Mouse (Mus musculus): ENCODE data around the gene 2610528A11Rik. TPM values are rescaled to one million over a fixed set of nuclear protein-coding genes. Genes with fewer than 3 reads are reported as not detected.

The 2610528A11Rik gene
- polyA plus RNA-seq, 1 experiment = not detected

- no peak for TF ChIP-seq CTCF (IDR thresholded peaks at IDR 0.05; ENCODE audit: low read depth, low read length)
- no peak for TF ChIP-seq EP300 (IDR thresholded peaks at IDR 0.05; ENCODE audit: insufficient read depth, low read depth, low read length)
- TF ChIP-seq POLR2A (IDR thresholded peaks at IDR 0.05; ENCODE audit: insufficient read depth, low read length) = no peak
- Histone ChIP-seq H3K9me3 (replicated peaks; ENCODE audit: control insufficient read depth, insufficient read depth, low read length, poor library complexity, severe bottlenecking) (peaks cover 6% of the 10 kb centered on the region; the same call in 1 of the 2 replicates), H3K4me1 (ENCODE audit: control insufficient read depth, insufficient read depth, low read length) (no peaks in the 10 kb centered on the region), H3K27ac (ENCODE audit: insufficient read depth, low read length) (no peak overlapping the region), H3K36me3 (ENCODE audit: control insufficient read depth, insufficient read depth, low read length, poor library complexity, severe bottlenecking) (no peaks in the 10 kb centered on the region), H3K27me3 (ENCODE audit: control insufficient read depth, insufficient read depth, low read length, poor library complexity, severe bottlenecking) (no peaks in the 10 kb centered on the region), H3K9ac (ENCODE audit: low read depth, poor library complexity, severe bottlenecking) (no peak overlapping the region), H3K4me3 (ENCODE audit: low read depth, low read length) (no peak overlapping the region)
These were observed 2.5 kb downstream of the 2610528A11Rik start for GRCm38 (mm10) chr14:37111371-37111770.

GRCm38 (mm10) chr14:37110456-37110855 is 3.4 kb downstream of the 2610528A11Rik start:
- no peaks in the 10 kb centered on the region for H3K36me3 ChIP-seq (ENCODE audit: control insufficient read depth, insufficient read depth, low read length, poor library complexity, severe bottlenecking)
- no peak overlapping the region for H3K27ac ChIP-seq (ENCODE audit: insufficient read depth, low read length)
- peaks cover 6% of the 10 kb centered on the region; the same call in 1 of the 2 replicates for H3K9me3 ChIP-seq (replicated peaks; ENCODE audit: control insufficient read depth, insufficient read depth, low read length, poor library complexity, severe bottlenecking)
- no peak overlapping the region for H3K9ac ChIP-seq (ENCODE audit: low read depth, poor library complexity, severe bottlenecking)
- no peak overlapping the region for H3K4me3 ChIP-seq (ENCODE audit: low read depth, low read length)
- no peaks in the 10 kb centered on the region for H3K27me3 ChIP-seq (ENCODE audit: control insufficient read depth, insufficient read depth, low read length, poor library complexity, severe bottlenecking)
- no peaks in the 10 kb centered on the region for H3K4me1 ChIP-seq (ENCODE audit: control insufficient read depth, insufficient read depth, low read length)
- TF ChIP-seq EP300 (IDR thresholded peaks at IDR 0.05; ENCODE audit: insufficient read depth, low read depth, low read length) (no peak), CTCF (IDR thresholded peaks at IDR 0.05; ENCODE audit: low read depth, low read length) (no peak), POLR2A (IDR thresholded peaks at IDR 0.05; ENCODE audit: insufficient read depth, low read length) (no peak)

DNA sequence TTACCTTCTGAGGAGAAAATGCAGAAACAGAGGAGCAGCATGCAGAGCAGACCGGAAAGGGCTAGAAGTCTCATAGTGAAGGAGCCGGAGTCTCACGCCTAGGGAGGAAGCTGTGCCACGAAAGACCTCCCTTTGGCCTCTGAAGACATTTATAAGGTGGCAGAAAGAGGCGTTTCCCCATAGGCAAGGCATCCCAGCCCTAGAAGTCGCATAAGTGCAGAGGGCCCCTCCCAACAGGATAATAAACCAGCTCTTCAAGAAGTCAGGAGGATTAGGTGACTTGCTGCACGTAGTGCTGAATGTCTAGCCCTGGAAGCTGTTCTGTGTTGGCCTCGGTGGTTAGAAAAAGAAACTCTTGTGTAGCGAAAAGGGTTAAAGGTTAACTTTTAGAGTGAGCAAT is 3.8 kb downstream of the 2610528A11Rik start:
- Histone ChIP-seq H3K9me3 (replicated peaks; ENCODE audit: control insufficient read depth, insufficient read depth, low read length, poor library complexity, severe bottlenecking) (peaks cover 6% of the 10 kb centered on the region; the same call in 1 of the 2 replicates), H3K27ac (ENCODE audit: insufficient read depth, low read length) (no peak overlapping the region), H3K4me3 (ENCODE audit: low read depth, low read length) (no peak overlapping the region), H3K27me3 (ENCODE audit: control insufficient read depth, insufficient read depth, low read length, poor library complexity, severe bottlenecking) (no peaks in the 10 kb centered on the region), H3K4me1 (ENCODE audit: control insufficient read depth, insufficient read depth, low read length) (no peaks in the 10 kb centered on the region), H3K9ac (ENCODE audit: low read depth, poor library complexity, severe bottlenecking) (no peak overlapping the region), H3K36me3 (ENCODE audit: control insufficient read depth, insufficient read depth, low read length, poor library complexity, severe bottlenecking) (no peaks in the 10 kb centered on the region)
- TF ChIP-seq CTCF (IDR thresholded peaks at IDR 0.05; ENCODE audit: low read depth, low read length) (no peak), POLR2A (IDR thresholded peaks at IDR 0.05; ENCODE audit: insufficient read depth, low read length) (no peak), EP300 (IDR thresholded peaks at IDR 0.05; ENCODE audit: insufficient read depth, low read depth, low read length) (no peak)

DNA sequence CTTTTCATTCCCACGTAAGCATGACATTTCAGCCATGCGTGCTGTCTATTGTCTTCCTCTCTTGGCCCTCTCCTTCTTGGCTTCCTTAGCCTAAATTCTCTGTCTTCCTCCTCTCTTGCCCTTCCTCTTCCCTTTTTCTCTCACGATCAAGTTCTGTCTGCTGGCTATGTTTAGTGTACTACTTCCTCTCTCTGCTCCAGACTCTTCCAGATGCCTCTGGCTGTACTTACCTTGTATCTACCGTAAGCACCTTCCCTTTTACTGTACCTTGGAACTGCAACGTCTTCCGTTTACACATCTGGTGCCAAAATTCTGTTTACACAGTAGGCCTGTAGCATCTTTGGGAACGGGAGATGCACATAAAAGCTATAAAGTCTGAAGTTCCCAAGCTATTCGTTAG is 4.4 kb downstream of the 2610528A11Rik start:
- no peaks in the 10 kb centered on the region for H3K36me3 ChIP-seq (ENCODE audit: control insufficient read depth, insufficient read depth, low read length, poor library complexity, severe bottlenecking)
- no peaks in the 10 kb centered on the region for H3K4me1 ChIP-seq (ENCODE audit: control insufficient read depth, insufficient read depth, low read length)
- H3K9me3 ChIP-seq (replicated peaks; ENCODE audit: control insufficient read depth, insufficient read depth, low read length, poor library complexity, severe bottlenecking) = peaks cover 2% of the 10 kb centered on the region; the same call in 1 of the 2 replicates
- no peak for TF ChIP-seq POLR2A (IDR thresholded peaks at IDR 0.05; ENCODE audit: insufficient read depth, low read length)
- no peaks in the 10 kb centered on the region for H3K27me3 ChIP-seq (ENCODE audit: control insufficient read depth, insufficient read depth, low read length, poor library complexity, severe bottlenecking)
- H3K27ac ChIP-seq (ENCODE audit: insufficient read depth, low read length) = no peak overlapping the region
- no peak overlapping the region for H3K9ac ChIP-seq (ENCODE audit: low read depth, poor library complexity, severe bottlenecking)
- no peak overlapping the region for H3K4me3 ChIP-seq (ENCODE audit: low read depth, low read length)

DNA sequence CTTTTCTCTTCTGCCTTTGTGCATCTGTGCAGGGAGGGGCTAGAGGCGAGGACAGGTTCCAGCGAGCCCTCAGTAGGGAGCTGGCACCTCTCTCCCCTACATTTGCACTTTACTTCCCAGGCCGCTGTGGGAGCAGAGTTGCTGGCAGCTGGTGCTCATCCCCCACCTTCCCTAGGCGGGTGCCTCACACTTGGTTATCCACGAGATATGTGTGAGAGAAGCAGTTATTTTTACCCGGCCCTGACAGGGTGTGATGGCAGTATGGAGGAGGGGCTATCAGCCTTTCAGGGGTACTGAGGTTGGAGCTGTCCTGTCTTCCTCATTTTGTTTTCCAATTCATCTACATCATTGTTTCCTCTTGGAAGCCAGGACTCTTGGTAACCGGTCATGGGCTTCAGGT is 8.0 kb downstream of the 2610528A11Rik start:
- H3K4me3 ChIP-seq (ENCODE audit: low read depth, low read length) = no peak overlapping the region
- TF ChIP-seq POLR2A (IDR thresholded peaks at IDR 0.05; ENCODE audit: insufficient read depth, low read length) = no peak
- no peak for TF ChIP-seq CTCF (IDR thresholded peaks at IDR 0.05; ENCODE audit: low read depth, low read length)
- TF ChIP-seq EP300 (IDR thresholded peaks at IDR 0.05; ENCODE audit: insufficient read depth, low read depth, low read length) = no peak

DNA sequence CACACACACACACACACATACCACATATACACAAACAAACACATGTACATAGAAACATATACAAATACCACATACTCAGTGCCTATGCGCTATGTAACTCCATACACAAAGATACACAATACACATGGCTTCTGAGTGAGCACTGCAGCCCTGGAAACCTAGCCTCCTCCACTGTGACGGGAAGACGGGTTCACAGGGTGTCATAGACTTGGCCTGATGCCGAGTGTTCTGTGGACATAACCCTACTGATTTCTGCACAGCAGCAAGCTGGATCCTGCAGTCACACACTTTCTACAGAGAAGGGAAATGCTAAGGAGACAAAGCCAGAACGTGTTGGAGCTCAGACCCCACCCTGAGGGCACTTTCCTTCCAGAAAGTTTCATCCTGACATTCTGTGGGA is 9.1 kb downstream of the 2610528A11Rik start:
- Histone ChIP-seq H3K36me3 (ENCODE audit: control insufficient read depth, insufficient read depth, low read length, poor library complexity, severe bottlenecking) (no peaks in the 10 kb centered on the region), H3K9me3 (replicated peaks; ENCODE audit: control insufficient read depth, insufficient read depth, low read length, poor library complexity, severe bottlenecking) (no peaks in the 10 kb centered on the region), H3K4me3 (ENCODE audit: low read depth, low read length) (no peak overlapping the region), H3K9ac (ENCODE audit: low read depth, poor library complexity, severe bottlenecking) (no peak overlapping the region), H3K27me3 (ENCODE audit: control insufficient read depth, insufficient read depth, low read length, poor library complexity, severe bottlenecking) (no peaks in the 10 kb centered on the region), H3K4me1 (ENCODE audit: control insufficient read depth, insufficient read depth, low read length) (no peaks in the 10 kb centered on the region), H3K27ac (ENCODE audit: insufficient read depth, low read length) (no peak overlapping the region)
- TF ChIP-seq CTCF (IDR thresholded peaks at IDR 0.05; ENCODE audit: low read depth, low read length) (no peak), POLR2A (IDR thresholded peaks at IDR 0.05; ENCODE audit: insufficient read depth, low read length) (no peak), EP300 (IDR thresholded peaks at IDR 0.05; ENCODE audit: insufficient read depth, low read depth, low read length) (no peak)

More for the DNA sequence above, 8.0 kb downstream of the 2610528A11Rik start:
- H3K36me3 ChIP-seq (ENCODE audit: control insufficient read depth, insufficient read depth, low read length, poor library complexity, severe bottlenecking) = no peaks in the 10 kb centered on the region
- no peaks in the 10 kb centered on the region for H3K9me3 ChIP-seq (replicated peaks; ENCODE audit: control insufficient read depth, insufficient read depth, low read length, poor library complexity, severe bottlenecking)
- H3K27me3 ChIP-seq (ENCODE audit: control insufficient read depth, insufficient read depth, low read length, poor library complexity, severe bottlenecking) = no peaks in the 10 kb centered on the region
- H3K27ac ChIP-seq (ENCODE audit: insufficient read depth, low read length) = no peak overlapping the region
- no peak overlapping the region for H3K9ac ChIP-seq (ENCODE audit: low read depth, poor library complexity, severe bottlenecking)
- H3K4me1 ChIP-seq (ENCODE audit: control insufficient read depth, insufficient read depth, low read length) = no peaks in the 10 kb centered on the region

Data from ES-Bruce4 (cell line).